Mouse (Mus musculus) thymus, postnatal 0 days (tissue): Measurements from ENCODE around the gene Prss54. TPM values are rescaled to one million over a fixed set of nuclear protein-coding genes. Genes with fewer than 3 reads are reported as not detected.
A peak's percentile ranks its signal among the peaks of the same experiment; 100 is the strongest.
"Not testable (repeated sequence)": the region's sequence is repeated elsewhere in the genome, so short reads cannot be mapped to it uniquely, and the experiment has no call there.

Source experiments
- DNase-seq: peaks from one replicate; pipeline ENCODE4 v3.0.0-alpha.2; 2015; ENCODE audit warnings: low spot score
- polyA plus RNA-seq: library from polyadenylated mRNA; unstranded; fragments of >200 nt; fragmentation: Nextera tagmentation; extraction: Ambion mirVana; gene quantifications from 2 replicates; pipeline ENCODE4 v1.2.1, GENCODE M21; 2015

Prss54 gene
- not detected in 2 replicates for polyA plus RNA-seq

- no peak for DNase-seq
Measured at GRCm38 (mm10) chr8:95576240-95576639, at the start of gene Prss54. TSS of gene Prss54 (minus strand) at chr8:95576340.

GRCm38 (mm10) chr8:95624833-95625232 lies 48.7 kb upstream of the Prss54 start:
- DNase-seq = no peak

GRCm38 (mm10) chr8:95620046-95620445 lies 43.9 kb upstream of the Prss54 start:
- no peak for DNase-seq

- DNase-seq = no peak
Measured at GRCm38 (mm10) chr8:95616383-95616782, 40.2 kb upstream of the Prss54 start.

- DNase-seq = no peak
Measured at GRCm38 (mm10) chr8:95611769-95612168, 35.6 kb upstream of the Prss54 start.

GRCm38 (mm10) chr8:95610749-95611148 lies 34.6 kb upstream of the Prss54 start:
- no peak for DNase-seq

- no peak for DNase-seq
Measured at GRCm38 (mm10) chr8:95609406-95609805, 33.3 kb upstream of the Prss54 start.

- no peak for DNase-seq
Measured at GRCm38 (mm10) chr8:95607210-95607609, 31.1 kb upstream of the Prss54 start.

GRCm38 (mm10) chr8:95606509-95606908 lies 30.4 kb upstream of the Prss54 start:
- DNase-seq = not testable (repeated sequence)

GRCm38 (mm10) chr8:95602168-95602567 lies 26.0 kb upstream of the Prss54 start:
- no peak for DNase-seq

GRCm38 (mm10) chr8:95601306-95601705 lies 25.2 kb upstream of the Prss54 start:
- DNase-seq = no peak

- peak; percentile 66 for DNase-seq
Measured at GRCm38 (mm10) chr8:95599861-95600260, 23.7 kb upstream of the Prss54 start.

GRCm38 (mm10) chr8:95596841-95597241 lies 20.7 kb upstream of the Prss54 start:
- no peak for DNase-seq

- DNase-seq = no peak
Measured at GRCm38 (mm10) chr8:95595131-95595530, 19.0 kb upstream of the Prss54 start.

GRCm38 (mm10) chr8:95593439-95594393 lies 17.6 kb upstream of the Prss54 start:
- DNase-seq = no peak

- DNase-seq = peak; percentile 10
Measured at GRCm38 (mm10) chr8:95592131-95592780, 16.1 kb upstream of the Prss54 start.

GRCm38 (mm10) chr8:95590539-95590938 lies 14.4 kb upstream of the Prss54 start:
- DNase-seq = no peak

- DNase-seq = no peak
Measured at GRCm38 (mm10) chr8:95589282-95589681, 13.1 kb upstream of the Prss54 start.

- no peak for DNase-seq
Measured at GRCm38 (mm10) chr8:95587339-95587738, 11.2 kb upstream of the Prss54 start.

- DNase-seq = no peak
Measured at GRCm38 (mm10) chr8:95573146-95573545, 3.0 kb downstream of the Prss54 start.

GRCm38 (mm10) chr8:95566809-95567208 lies 9.3 kb downstream of the Prss54 start:
- no peak for DNase-seq

- no peak for DNase-seq
Measured at GRCm38 (mm10) chr8:95566217-95566616, 9.9 kb downstream of the Prss54 start.
